Mouse (Mus musculus) thymus, postnatal 36 days (tissue): ENCODE measurements around the gene Polrmt.
A peak's percentile ranks its signal among the peaks of the same experiment; 100 is the strongest.
"Not testable (repeated sequence)": the region's sequence is repeated elsewhere in the genome, so short reads cannot be mapped to it uniquely, and the experiment has no call there.

Source experiments
- DNase-seq, 2 experiments: peaks; one replicate each; pipeline ENCODE4 v3.0.0; 2022; ENCODE audit warnings: mixed read lengths in 2 of 2

The Polrmt gene

DNA sequence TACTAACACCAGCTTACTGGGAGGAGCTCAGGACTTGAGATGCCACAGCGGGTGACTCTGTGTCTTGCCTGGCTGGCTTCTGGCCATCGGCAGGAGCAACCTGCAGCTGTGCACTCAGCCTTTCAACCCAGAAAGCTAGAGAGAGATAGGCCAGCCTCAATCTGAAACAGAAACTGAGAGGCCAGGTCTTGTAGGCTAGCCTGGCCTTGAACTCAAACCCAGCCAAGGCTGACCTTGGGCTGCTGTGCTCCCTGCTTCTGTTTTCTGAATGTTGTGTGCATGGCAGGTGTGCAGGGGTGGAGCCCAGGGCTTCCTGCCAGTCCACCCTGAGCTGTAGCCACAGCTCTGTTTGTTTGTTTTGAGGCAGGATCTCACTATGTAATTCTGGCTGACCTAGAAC lies 26.8 kb upstream of the Polrmt start:
- no peak for DNase-seq

DNA sequence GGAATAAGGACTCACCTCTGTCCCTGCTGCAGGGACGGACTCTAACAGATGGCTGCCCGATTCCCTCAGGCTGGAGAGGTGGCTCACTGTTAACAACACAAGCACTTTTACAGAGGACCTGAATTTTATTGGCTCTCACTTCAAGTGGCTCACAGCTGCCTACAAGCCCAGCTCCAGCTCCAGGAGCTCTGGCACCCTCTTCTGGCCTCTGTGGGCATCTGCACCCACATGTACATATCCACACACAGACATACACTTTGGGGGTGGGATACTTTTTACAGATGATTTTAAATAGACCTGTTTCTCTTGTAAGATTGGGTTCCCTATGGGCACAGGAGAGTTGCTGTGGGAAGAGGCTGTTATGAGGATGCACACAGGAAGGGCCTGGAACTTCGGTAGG lies 25.9 kb upstream of the Polrmt start:
- no peak for DNase-seq

DNA sequence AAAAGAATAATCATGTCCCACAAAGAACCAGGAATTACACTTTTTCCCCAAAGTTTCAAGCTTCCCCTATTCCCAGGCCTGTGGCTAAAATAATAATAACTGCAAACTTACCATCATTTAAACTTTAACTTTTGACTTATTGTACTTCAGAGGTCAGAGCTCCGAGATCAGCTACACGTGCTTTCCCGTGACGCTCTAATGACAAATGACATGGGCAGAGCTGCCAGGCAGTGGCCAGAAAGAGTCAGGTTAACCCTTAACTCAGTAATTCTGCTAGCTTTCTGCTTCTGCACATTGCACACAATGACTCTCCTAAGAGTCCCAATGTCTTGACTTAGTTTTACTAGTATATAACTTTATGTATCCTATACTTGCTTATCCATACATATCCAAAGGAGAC lies 22.9 kb upstream of the Polrmt start:
- DNase-seq: no peak

DNA sequence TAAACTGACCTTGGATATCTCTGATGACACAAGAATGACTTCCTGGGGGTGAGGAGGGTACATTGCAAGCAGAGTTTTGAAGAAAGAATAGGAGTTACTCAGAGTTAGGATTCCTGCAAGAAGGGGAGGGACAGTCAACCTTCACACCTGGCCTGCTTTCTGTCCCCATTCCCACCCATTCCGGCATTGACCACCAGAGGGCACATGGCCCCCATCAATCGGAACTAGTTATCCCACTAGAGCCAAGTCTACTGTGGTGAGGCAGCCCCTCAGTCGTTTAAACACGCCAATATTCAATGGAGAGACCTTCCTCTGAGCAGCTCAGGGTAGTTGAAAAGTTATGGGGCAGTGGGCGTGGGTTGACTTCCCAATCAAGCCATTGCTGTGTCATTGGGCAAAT lies 22.0 kb upstream of the Polrmt start:
- DNase-seq: peak; percentile 79 to 81

GRCm38 (mm10) chr10:79767372-79768244 lies 21.2 kb upstream of the Polrmt start:
- peak; percentile 69 to 81 for DNase-seq

DNA sequence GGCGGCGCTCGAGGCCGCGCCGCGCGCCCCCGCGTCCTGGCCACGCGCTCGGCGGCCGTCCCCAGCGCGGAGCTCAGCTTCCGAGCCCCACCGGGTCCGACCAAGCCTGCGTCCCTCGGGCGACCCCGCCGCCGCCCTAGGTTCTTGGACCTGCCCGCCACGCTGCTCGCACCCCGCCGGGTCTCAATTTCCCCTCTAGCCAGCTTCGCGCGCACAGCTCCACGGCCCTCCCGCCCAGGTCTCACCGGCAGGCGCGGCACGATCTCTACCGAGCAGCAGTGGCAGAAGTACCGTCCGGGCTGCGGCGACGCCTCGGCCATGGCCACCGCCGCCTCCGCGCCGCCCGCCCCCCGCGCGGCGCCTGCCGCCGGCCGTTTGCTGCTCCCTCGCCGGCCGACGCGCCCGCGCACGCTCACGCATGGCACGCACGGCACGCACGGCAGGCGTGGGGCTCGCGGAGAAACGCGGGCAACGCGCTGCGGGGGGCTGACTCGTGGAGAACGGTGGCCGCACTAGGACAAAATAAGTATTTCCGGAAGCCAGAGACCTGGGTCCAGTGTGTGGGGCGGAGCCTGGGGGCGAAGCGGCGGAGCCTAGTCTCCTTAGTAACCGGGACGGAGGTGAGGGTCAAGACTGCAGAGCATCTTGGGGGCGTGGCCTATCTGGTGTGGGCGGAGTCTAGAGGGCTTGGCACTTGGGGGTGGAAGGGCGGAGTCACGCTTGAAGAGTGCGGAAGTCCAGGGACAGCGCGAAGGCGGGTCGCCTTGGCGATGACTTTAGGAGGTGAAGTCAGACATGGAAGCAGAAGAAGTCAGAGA lies 20.3 kb upstream of the Polrmt start, which contains the start of gene Rnf126:
TSS of gene Rnf126 (minus strand) at position 445 of the 818 bp plus-strand sequence.
- DNase-seq: peak; percentile 98 to 99

DNA sequence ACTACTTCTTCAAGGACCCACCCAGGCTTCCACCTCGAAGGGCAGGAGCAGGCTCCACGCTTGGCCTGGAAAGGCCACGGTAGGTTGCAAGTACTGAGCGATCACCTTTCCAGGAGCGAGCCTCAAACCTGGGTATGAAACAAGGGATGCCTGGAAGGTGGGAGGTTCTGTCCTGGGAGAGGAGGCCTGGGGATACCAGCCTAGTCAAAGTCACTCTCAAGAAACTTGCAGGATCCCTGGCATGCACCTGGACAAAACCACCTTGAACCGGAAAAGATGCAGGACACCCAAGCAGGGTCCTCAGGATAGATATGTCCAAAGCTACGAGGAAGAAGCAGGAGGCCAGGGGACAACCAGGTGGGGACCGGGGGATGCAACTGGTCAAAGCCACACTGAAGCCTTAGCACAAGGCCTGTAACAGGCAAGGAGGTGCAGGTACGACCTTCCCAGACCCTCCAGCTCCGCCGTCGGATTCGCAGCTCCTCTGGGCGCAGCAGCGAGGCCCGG lies 19.7 kb upstream of the Polrmt start:
- no peak for DNase-seq

DNA sequence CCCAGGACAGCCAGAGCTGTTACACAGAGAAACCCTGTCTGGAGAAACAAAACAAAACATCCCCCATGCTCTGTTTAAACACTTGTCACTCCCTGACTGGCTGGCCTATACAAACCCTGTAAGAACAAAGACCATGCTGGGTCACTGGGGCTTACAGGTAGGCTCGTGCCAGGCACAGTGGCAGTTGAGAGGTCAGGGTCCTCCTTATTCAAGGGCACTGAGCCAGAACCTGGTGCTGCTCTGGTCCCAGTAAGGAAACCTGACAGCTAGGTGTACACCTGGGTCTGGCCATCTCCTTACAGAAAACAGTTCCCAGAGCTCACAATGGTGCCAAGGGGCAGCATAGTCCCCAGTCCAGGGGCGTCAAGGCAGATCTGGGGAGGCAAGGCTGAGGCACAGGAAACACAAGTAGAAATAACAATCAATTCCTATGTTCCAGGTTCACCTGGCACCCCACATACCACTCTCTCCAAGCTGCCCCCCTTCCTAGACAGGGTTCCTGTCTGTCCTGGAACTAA lies 18.9 kb upstream of the Polrmt start:
- no peak for DNase-seq

- DNase-seq: no peak
Observed at GRCm38 (mm10) chr10:79764234-79764633, 17.9 kb upstream of the Polrmt start.

- no peak for DNase-seq
Observed at GRCm38 (mm10) chr10:79762875-79763274, 16.5 kb upstream of the Polrmt start.

- no peak for DNase-seq
Observed at GRCm38 (mm10) chr10:79760603-79761143, 14.3 kb upstream of the Polrmt start.

DNA sequence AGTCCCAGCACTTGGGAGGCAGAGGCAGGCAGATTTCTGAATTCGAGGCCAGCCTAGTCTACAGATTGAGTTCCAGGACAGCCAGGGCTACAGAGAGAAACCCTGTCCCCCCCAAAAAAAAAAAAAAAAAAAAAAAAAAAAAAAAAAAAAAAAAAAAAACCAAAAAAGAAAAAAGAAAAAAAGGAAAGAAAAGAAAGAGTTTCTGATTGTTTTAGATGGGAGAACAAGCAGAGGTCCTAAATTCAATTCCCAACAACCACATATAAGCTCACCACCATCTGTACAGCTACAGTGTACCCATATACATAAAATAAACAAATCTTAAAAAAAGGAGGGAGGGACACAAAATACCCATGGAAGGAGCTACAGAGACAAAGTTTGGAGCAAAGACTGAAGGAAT lies 13.3 kb upstream of the Polrmt start:
- DNase-seq: not testable (repeated sequence)

DNA sequence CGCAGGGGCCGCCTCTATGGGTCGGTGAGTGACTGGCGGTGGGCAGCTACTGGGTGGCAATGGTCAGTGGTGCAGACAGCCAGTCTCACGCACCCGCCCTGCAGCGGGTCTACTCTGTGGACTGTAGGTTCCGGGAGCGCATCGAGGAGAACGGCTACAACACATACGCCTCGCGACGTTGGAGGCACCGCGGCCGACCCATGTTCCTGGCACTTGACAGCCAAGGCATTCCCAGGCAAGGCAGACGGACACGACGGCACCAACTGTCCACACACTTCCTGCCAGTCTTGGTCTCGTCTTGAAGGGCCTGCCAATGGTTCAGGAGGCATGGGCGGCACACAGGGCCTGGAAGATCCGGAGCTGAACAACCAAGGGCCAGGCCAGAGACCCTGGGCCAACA lies 10.3 kb upstream of the Polrmt start:
- DNase-seq: no peak

- no peak for DNase-seq
Observed at GRCm38 (mm10) chr10:79755854-79756253, 9.5 kb upstream of the Polrmt start.

DNA sequence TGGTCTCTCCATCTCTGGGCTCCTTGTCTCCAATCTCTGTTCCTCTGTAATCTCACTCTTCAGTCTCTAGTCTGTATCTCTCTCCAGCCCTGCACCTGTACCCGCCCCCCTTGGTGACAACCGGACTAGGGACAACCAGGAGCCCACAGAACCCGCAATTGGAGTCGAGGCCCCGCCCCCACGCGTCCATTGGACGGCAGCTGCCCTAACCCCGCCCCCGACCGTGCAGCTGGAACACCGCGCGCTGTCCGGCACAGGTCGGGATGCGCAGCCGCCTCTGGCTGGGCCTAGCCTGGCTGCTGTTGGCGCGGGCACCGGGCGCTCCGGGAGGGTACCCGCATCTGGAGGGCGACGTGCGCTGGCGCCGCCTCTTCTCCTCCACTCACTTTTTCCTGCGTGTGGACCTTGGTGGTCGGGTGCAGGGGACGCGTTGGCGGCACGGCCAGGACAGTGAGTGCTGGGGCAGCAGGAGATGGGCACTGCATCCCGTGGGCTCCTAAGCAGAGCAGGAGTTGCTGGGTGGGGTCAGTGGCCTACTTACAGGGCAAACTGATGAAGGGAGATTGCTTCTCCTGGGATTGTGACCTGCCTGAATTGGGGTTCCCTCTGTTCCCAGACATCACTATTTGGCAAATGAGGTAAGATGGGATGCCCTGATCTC lies 8.6 kb upstream of the Polrmt start, which contains the start of gene Fgf22:
TSS of gene Fgf22 (plus strand) at position 221 of the 661 bp plus-strand sequence.
- DNase-seq: peak in 1 of 2 experiments; percentile 38

GRCm38 (mm10) chr10:79748496-79748895 lies 2.1 kb upstream of the Polrmt start:
- DNase-seq: no peak

- no peak for DNase-seq
Observed at GRCm38 (mm10) chr10:79746774-79747151, 382 bp upstream of the Polrmt start.

GRCm38 (mm10) chr10:79745411-79745810 lies 970 bp downstream of the Polrmt start:
- no peak for DNase-seq

DNA sequence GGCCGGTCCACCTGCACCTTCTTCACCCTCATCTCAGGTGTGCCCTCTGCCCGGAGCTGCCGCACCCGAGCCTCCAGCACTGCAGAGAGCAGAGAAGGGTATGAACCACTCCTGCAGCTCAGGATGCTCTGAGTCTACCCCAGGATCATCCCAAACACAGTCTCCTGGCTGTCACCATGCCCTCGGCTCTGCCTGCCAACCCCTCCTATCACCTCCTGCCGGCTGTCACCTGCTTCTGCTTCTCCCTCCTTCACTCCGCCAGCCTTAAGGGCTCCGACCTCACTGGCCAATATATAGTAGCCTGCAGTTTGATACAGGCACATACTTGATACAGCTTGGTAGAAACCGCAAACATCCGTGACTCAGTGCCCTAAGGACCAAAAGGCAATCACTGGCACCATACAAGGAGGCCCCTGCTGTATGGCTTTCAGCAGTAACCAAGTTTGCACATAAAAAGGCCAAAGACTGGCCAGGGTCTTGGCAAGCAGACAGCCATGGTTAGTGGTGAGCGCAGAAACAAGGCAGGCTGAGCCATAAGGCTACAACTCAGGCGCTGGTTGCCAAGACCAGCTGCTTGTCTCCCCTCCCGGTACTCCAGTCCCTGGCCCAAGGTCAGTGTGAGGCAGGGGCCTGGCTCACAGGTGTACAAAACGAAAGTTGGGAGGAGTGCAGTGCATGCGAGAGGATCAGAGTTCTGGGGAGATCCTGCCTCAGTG lies 2.6 kb downstream of the Polrmt start:
- no peak for DNase-seq

DNA sequence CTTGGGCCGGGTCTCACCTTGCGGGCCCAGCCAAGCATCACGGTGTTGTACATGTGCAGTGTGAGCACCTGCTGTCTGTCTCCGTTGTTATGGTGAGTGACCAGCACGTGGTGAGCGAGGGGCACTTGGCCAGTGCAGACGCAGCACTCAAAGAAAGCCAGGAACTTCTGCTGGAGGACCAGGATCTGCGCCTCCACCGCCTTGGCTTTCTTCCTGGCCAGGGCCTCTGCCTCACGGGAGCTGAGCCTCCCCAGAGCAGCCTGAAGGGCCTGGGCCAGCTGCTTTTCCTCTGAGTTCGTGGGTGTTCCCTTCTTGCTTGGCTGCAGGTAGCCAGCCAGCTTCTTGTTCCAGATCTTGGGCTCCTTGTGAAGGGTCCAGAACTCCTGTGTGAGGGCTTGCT lies 3.2 kb downstream of the Polrmt start:
- DNase-seq: no peak

DNA sequence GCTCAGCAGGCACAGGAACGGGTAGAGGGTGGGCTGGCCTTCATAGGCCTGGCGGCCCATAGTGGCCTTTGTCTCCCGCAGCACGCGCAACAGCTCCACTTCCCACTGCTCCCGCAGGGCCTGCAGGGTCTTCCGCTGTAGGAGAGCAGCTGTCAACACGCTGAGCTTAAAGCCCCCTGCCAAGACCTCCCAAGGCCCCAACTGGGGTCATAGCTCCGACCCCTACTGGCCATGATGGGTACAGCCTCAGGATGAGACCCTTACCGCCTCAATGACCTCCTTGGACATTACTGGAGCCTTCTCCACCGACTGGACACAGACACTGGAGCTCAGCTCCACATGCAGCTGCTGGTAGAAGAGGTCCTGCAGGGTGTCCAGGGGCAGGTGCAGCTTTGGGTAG lies 5.5 kb downstream of the Polrmt start:
- no peak for DNase-seq

DNA sequence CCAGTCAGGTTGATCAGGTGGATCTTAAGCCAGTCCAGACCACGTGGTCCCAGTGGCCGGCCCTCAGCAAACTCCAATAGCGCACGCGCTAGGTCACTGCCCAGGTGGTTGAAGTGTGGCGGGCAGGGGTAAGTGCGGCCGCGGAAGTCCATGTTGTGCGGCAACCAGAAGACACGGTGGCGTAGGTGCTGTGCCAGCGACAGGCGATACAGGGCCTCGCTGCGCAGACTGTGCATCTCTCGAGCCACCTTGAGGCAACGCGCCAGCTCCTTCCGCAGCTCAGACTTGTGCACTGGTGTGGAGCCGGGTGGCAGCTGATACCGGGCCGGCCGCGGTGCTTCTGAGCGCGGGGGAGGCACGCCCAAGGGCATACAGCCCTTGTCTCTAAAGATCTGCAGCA lies 7.1 kb downstream of the Polrmt start:
- no peak for DNase-seq
